Mouse (Mus musculus) naive thymus-derived CD4-positive, alpha-beta T cell, adult 2 months (primary cell): ENCODE data around the gene Ginm1.
"Not testable (repeated sequence)": the region's sequence is repeated elsewhere in the genome, so short reads cannot be mapped to it uniquely, and the experiment has no call there.

Experiments used
- DNase-seq: peaks from one replicate; pipeline ENCODE4 v3.0.0-alpha.2; 2011; ENCODE audit warnings: low read depth

Ginm1 gene

DNA sequence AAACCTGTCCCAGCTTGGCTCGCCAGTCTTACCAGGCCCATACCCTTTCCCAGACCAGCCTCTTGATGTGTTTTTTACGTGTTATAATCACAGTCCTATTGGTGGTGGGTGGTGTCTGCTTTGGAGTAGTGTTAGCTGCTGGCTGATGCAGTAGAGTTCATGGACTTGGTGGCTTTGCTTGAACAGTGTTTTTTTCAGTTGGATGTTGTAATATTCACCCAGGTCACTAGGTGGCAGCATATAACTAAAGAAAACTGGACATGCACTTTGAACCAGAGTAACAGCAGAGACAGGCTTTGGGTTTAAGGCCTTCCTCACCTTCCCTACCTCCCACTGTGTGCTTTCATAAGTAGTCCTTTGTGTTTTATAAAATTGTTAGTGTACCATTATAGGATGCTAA is 17.3 kb upstream of the Ginm1 start:
- DNase-seq: peak; percentile 88

- no peak for DNase-seq
Observed at GRCm38 (mm10) chr10:7802519-7803140, 10.0 kb upstream of the Ginm1 start.

GRCm38 (mm10) chr10:7801258-7801657 is 8.6 kb upstream of the Ginm1 start:
- DNase-seq: no peak

- no peak for DNase-seq
Observed at GRCm38 (mm10) chr10:7792254-7792750, 322 bp downstream of the Ginm1 start.

DNA sequence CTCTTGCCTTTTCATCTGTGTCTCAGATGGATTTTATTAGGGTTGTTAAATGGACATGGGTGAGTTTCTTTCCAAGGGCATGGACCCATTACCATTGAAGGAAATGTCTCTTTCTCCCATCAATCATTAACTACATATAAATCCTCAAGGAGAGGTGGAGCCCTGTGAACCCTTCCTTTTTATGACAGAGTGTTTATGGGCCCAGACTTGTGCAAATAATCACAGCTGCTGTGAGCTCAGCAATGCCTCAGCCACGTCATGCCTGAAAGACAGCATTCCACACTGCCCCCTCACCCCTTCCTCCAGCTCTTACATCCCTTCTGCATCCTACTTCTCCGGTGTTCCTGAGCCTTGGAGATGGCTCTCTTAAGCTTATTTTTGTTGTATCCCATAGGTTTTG is 5.3 kb downstream of the Ginm1 start:
- no peak for DNase-seq

- no peak for DNase-seq
Observed at GRCm38 (mm10) chr10:7781214-7781613, 11.4 kb downstream of the Ginm1 start.

DNA sequence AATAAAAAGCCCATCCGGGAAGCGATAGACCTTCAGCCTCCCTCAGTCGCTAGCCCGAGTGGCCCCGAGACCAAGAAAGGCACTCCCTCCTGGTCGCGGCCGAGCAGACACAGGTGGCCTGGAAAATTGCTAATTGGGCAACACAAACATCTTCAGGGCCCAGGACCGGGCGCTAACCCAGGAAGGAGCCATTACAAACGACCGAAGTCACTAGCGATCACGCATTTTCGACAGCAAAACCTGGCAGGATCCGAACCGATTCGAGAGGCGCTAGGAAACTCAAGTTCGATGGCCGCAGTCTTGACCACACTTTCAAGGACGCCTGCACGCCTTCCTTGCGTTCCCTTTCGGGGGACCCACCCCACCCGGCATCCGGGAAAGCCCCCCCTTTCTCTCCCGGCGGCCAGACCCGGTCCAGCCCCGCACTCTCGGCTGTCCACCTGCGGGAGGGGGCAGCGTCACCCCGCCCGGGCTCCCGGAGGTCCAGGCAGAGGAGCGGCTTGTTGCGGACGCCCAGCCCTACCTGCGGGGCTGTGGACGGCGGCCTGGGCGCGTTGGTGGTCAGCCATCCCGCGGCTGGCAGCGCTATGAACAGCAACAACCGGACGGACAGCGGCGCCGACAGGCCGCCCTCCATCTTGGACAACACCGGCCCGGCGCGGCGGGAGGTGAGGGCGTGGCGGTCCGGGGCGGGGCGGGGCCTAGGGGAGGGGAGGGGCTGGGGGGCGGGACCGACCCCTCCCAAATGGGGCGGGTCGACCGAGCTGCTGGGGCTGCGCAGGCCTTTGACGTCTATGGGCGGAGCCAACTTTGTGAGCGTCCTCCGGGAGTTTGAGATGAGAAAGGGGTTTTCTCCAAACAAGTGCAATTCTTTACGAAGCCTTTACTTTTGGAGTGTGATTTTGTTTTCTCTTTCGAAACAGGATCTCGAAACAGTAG is 12.1 kb downstream of the Ginm1 start:
- DNase-seq: peak; percentile 94

DNA sequence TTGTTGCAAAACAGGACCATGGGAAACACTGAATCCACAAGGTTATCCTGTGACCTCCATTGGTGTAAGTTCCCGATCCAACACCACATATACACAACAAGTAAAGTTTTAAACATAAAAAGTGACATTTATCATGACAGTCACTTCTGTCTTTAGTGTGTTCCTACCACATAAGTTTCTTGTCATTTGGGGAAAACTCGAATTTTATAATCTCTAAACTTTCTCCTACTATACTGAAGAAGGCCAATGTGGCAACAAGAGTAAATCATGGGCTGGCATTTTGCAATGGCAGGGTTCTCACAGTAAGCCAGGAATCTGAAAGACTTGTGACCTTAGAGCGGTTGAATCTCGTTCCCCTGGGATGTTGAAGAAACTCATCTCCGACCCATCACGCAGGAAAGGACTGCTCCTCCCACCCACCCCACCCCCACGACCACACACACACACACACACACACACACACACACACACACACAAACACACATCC is 12.8 kb downstream of the Ginm1 start:
- no peak for DNase-seq

GRCm38 (mm10) chr10:7778361-7778760 is 14.3 kb downstream of the Ginm1 start:
- DNase-seq: no peak

GRCm38 (mm10) chr10:7775421-7775820 is 17.2 kb downstream of the Ginm1 start:
- DNase-seq: no peak

DNA sequence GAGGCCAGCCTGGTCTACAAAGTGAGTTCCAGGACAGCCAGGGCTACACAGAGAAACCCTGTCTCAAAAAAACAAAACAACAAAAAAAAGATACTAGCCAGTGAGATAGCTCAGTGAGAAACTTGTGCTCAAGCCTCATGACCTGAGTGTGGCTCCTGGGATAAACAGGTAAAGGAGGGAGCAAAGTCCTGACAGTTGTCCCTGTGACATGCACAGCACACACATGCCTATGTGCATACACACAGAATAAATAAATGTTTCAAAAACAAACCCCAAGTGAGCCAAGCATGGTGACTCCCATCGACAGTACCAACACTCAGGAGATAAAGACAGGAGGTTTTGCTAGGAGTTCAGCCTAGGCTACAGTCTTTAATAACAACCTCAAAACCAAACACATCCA is 19.9 kb downstream of the Ginm1 start:
- DNase-seq: no peak

- DNase-seq: no peak
Observed at GRCm38 (mm10) chr10:7772346-7772745, 20.3 kb downstream of the Ginm1 start.

- no peak for DNase-seq
Observed at GRCm38 (mm10) chr10:7757544-7757943, 35.1 kb downstream of the Ginm1 start.

DNA sequence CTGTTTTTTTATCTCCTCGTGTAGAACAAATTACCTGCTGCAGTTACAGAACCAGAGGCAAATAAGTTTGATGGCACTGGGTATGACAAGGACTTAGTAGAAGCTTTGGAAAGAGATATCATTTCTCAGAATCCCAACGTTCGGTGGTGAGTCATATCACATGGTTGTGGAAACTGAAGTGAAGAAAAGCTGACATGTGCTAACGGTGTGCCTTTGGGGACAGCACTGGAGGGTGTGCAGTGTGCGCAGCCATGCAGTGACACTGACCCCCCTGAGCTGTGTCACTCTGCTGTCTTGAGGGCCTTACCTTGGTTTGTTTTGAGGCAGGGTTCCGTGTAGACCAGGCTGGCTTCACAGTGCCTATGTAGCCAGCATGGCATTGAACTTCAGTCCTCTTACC is 43.9 kb downstream of the Ginm1 start:
- no peak for DNase-seq

DNA sequence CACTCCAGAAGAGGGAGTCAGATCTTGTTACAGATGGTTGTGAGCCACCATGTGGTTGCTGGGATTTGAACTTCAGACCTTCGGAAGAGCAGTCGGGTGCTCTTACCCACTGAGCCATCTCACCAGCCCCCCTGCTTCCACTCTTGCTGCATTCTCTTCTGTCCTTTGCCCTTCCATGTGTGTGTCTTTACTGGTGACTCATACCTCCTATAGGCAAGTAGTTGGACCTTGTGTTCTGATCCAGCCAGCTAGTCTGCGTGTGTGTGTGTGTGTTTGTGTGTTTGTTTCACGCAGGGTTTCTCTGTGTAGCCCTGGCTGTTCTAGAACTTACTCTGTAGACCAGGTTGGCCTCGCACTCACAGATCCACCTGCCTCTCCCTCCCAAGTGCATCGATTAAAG is 47.1 kb downstream of the Ginm1 start:
- not testable (repeated sequence) for DNase-seq

GRCm38 (mm10) chr10:7737914-7738313 is 54.7 kb downstream of the Ginm1 start:
- DNase-seq: no peak

GRCm38 (mm10) chr10:7737122-7737521 is 55.5 kb downstream of the Ginm1 start:
- DNase-seq: no peak

DNA sequence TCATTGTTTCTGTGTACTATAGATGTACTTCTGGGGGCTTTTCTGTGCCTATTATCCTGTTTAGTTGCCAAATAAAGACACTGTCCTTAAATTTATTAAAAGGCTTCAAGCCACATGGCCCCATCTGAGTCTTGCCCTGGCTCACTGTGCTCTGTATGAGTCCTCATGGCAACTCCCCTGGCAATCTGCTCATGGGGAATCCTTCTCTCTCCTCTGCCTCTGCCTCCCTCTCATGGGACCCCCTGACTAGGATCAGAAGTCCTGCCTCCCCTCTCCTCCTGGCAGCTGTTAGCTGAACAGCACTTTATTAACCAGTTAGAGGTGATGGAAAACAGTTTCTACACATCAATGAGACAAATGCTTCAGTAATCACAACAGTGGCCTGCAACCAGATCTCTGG is 61.0 kb downstream of the Ginm1 start:
- no peak for DNase-seq

DNA sequence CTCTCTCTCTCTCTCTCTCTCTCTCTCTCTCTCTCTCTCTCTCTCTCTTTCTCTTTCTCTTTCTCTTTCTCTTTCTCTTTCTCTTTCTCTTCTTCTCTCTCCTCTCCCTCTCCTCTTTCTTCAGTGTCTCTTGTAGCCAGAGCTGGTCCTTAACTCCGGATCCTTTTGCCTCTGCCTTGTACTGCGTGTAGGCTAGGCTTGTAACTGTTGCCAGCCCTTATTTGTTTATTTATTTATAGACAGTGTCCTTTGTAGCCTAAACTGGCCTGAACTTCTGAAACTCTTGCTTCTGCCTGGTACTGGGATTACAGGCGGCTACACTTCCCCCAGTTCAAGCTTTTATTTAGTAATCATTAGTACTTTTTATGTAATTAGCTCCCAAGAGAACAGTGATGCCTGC is 65.6 kb downstream of the Ginm1 start:
- peak; percentile 36 for DNase-seq

DNA sequence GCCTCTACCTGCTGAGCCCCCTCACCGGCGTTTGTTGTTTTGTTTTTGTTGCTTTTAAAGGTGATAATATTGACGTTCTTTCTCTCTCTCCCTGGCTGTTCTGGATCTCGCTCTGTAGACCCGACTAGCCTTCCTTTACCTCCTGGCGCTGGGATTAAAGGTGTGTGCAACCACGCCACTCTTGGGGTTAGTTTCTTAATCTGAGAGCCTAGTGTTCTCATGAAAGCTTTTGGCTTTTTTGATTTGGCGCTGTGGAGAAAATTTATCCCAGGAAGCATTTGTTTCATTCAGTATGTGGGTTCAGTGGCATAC is 66.2 kb downstream of the Ginm1 start:
- DNase-seq: peak; percentile 43

- peak; percentile 99 for DNase-seq
Observed at GRCm38 (mm10) chr10:7725751-7726500, 66.7 kb downstream of the Ginm1 start, which contains the start of gene Katna1. Gene Katna1, plus strand, starts transcription at chr10:7726000.
